Mouse (Mus musculus) kidney, embryonic 14.5 days (tissue): ENCODE data around the gene Pramel1. TPM values are rescaled to one million over a fixed set of nuclear protein-coding genes. Genes with fewer than 3 reads are reported as not detected.
"Not testable (repeated sequence)": the region's sequence is repeated elsewhere in the genome, so short reads cannot be mapped to it uniquely, and the experiment has no call there.

Experiments used
- ATAC-seq: fragments of 200-750 bp; cut with Nextera tagmentation; 2 replicates; pipeline ENCODE4 v1.8.0; 2017; ENCODE audit warnings: moderate number of reproducible peaks, mild to moderate bottlenecking, moderate TSS enrichment, moderate library complexity; ENCODE audit not compliant: low FRiP score, low TSS enrichment
- H3K27ac ChIP-seq: fragments of 300-500 bp; sonication (generic); 2 replicates; pipeline ENCODE4 v1.5.1; 2014; ENCODE audit warnings: low read depth, mild to moderate bottlenecking, low read length, moderate library complexity, mixed read lengths
- H3K27me3 ChIP-seq: fragments of 300-500 bp; sonication (generic); 2 replicates; pipeline ENCODE4 v1.6.1; 2014; ENCODE audit warnings: mild to moderate bottlenecking, low read length; ENCODE audit not compliant: control insufficient read depth, insufficient read depth
- H3K36me3 ChIP-seq: fragments of 300-500 bp; sonication (generic); 2 replicates; pipeline ENCODE4 v1.6.1; 2014; ENCODE audit warnings: low read length, mixed read lengths; ENCODE audit not compliant: control insufficient read depth, insufficient read depth
- H3K4me1 ChIP-seq: fragments of 300-500 bp; sonication (generic); 2 replicates; pipeline ENCODE4 v1.6.1; 2014; ENCODE audit warnings: low read length, mixed read lengths; ENCODE audit not compliant: control insufficient read depth, insufficient read depth
- H3K4me2 ChIP-seq: fragments of 300-500 bp; sonication (generic); replicated peaks from 2 replicates; pipeline ENCODE4 v1.6.1; 2014; ENCODE audit warnings: low read depth, mild to moderate bottlenecking, low read length
- H3K4me3 ChIP-seq: fragments of 300-500 bp; sonication (generic); 2 replicates; pipeline ENCODE4 v1.5.1; 2014; ENCODE audit warnings: mild to moderate bottlenecking, low read length
- H3K9ac ChIP-seq: fragments of 300-500 bp; sonication (generic); 2 replicates; pipeline ENCODE4 v1.6.1; 2014; ENCODE audit warnings: low read depth, mild to moderate bottlenecking, low read length, moderate library complexity
- H3K9me3 ChIP-seq: fragments of 300-500 bp; sonication (generic); 2 replicates; pipeline ENCODE4 v1.6.1; 2016; ENCODE audit warnings: low read length; ENCODE audit not compliant: control insufficient read depth
- WGBS: fragments of 180-500 bp; shearing (Covaris S2); extraction: QIAGEN DNeasy Blood & Tissue Kit; methylation state at CpG from one replicate; pipeline ENCODE4 v1.1.7; 2014; 5-methylcytosine and 5-hydroxymethylcytosine counted together
- polyA plus RNA-seq: library from polyadenylated mRNA; unstranded; fragments of >200 nt; fragmentation: Nextera tagmentation; extraction: Ambion mirVana; gene quantifications from 2 replicates; pipeline ENCODE4 v1.2.1, GENCODE M21; 2014

Pramel1 gene
- polyA plus RNA-seq, 1 experiment from 2014 or later = not detected

DNA sequence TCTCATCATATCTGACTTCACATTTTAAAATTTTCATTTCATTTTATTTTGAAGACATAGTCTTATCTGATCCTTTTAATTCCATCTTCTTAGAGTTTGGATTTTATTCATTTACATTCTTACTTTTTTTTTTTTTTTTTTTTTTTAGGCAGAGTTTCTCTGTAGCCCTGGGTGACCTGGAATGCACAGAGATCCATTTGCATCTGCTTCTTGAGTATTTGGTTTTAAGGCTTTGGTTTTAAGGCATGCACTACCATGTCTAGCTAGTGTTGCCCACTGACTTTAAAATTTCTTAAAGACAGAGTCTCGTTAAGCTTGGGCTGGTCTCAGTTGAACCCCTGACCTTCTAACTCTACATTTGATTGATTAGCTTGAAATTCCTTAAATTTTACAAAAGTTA, 19.4 kb downstream of the Pramel1 start:
- Histone ChIP-seq H3K9ac (no peak overlapping the region), H3K9me3 (peaks cover 2% of the 10 kb centered on the region; the same call in 1 of the 2 replicates), H3K4me3 (no peak overlapping the region), H3K36me3 (peaks cover 35% of the 10 kb centered on the region), H3K27me3 (no peaks in the 10 kb centered on the region), H3K4me2 (no peak overlapping the region), H3K4me1 (0 out of 2 replicates have a peak, but pooled peaks cover 4% of the 10 kb centered on the region), H3K27ac (no peak overlapping the region)
- 88% methylated on average over 1 of the region's 1 CpGs for WGBS
- ATAC-seq = no peak

DNA sequence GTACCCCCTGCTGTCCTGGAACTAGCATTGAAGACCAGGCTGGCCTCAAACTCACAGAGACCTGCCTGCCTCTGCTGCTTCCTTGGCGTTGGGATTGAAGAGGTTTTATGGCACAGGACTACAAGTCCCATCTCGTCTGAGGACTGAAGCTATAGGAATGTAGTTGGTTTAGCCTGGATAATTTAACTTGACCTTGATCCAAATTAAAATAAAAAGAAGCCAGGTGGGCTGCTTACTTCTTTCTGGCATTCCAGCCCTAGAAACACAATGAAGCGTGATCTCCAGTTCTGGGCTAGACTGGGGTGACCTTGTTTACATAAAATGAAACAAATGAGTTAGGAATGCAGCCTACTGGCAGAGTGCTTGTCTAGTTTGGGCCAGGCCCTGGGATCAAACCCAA, 19.9 kb downstream of the Pramel1 start:
- no peak overlapping the region for H3K4me2 ChIP-seq
- 96% methylated on average over 3 of the region's 3 CpGs for WGBS
- ATAC-seq = no peak
- no peak overlapping the region for H3K4me3 ChIP-seq
- peaks cover 40% of the 10 kb centered on the region for H3K36me3 ChIP-seq
- 0 out of 2 replicates have a peak, but pooled peaks cover 4% of the 10 kb centered on the region for H3K4me1 ChIP-seq
- H3K27me3 ChIP-seq = no peaks in the 10 kb centered on the region
- H3K9me3 ChIP-seq = peaks cover 2% of the 10 kb centered on the region; the same call in 1 of the 2 replicates
- H3K9ac ChIP-seq = no peak overlapping the region
- no peak overlapping the region for H3K27ac ChIP-seq

DNA sequence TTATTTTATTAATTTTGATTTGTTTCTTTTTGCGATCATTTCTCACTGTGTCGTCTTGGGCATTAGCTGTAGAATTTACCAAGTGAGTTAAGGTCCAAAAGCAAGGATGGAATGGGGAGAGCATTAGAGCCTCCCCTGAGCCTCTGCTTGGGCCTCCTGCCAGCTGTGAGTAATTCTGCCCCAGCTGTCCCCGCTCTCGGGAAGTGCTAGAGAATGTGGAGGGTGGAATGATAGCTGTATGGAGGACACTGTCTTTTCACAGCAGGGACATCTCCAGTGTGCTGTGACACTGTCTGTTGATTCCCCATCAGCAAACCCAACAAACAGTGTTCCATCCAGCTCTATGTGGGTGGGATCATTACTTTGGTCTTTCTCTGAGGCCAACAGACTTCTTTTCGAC, 32.5 kb downstream of the Pramel1 start:
- H3K4me3 ChIP-seq, ATAC-seq, H3K4me1 ChIP-seq, H3K27me3 ChIP-seq, H3K9me3 ChIP-seq, H3K36me3 ChIP-seq, H3K9ac ChIP-seq, H3K4me2 ChIP-seq, H3K27ac ChIP-seq: not testable (repeated sequence)
- 65% methylated on average over 5 of the region's 5 CpGs for WGBS

Other genes starting within 250 kb of the Pramel1 start
- 11.0 and 15.8 TPM in 2 replicates for gene Prdm2, start 181.4 kb upstream of the Pramel1 start, polyA plus RNA-seq
- 47.4 and 48.7 TPM in 2 replicates for gene Pdpn, start 94.9 kb upstream of the Pramel1 start, polyA plus RNA-seq
- not detected in 2 replicates for gene Lrrc38, start 44.7 kb upstream of the Pramel1 start, polyA plus RNA-seq
- 7.5 and 17.7 TPM in 2 replicates for gene Pramef8, start 18.0 kb downstream of the Pramel1 start, polyA plus RNA-seq
- gene Oog4, start 55.9 kb downstream of the Pramel1 start, polyA plus RNA-seq = not detected in 2 replicates
- gene Gm13043, start 116.9 kb downstream of the Pramel1 start, polyA plus RNA-seq = not detected in 2 replicates
- not detected in 2 replicates for gene Gm13040, start 141.5 kb downstream of the Pramel1 start, polyA plus RNA-seq
- not detected in 2 replicates for gene BC080695, start 157.3 kb downstream of the Pramel1 start, polyA plus RNA-seq
- gene Gm13057, start 157.3 kb downstream of the Pramel1 start, polyA plus RNA-seq = not detected in 2 replicates
- not detected in 2 replicates for gene Gm13083, start 220.6 kb downstream of the Pramel1 start, polyA plus RNA-seq